Mouse (Mus musculus) right cerebral cortex, postnatal 10 days (tissue): ENCODE measurements at regions not wholly inside any gene's neighbourhood (a gene's known extent, or its start where the extent isn't known, plus 50 kb on each side); places are given as distances from the start of the nearest gene placed in this dataset.

ENCODE experiments used
- DNase-seq, 2 experiments: peaks; one replicate each; pipeline ENCODE4 v3.0.0; 2021; ENCODE audit warnings: low spot score in 2 of 2

GRCm38 (mm10) chr6:25471721-25472120, 218.8 kb downstream of the Gpr37 start:
- no peak for DNase-seq

- no peak for DNase-seq
These were observed 227.5 kb downstream of the Gpr37 start for GRCm38 (mm10) chr6:25463011-25463410.

GRCm38 (mm10) chr6:25450451-25450850, 240.1 kb downstream of the Gpr37 start:
- DNase-seq = peak in 1 of 2 experiments; percentile 18

- no peak for DNase-seq
These were observed 240.6 kb downstream of the Gpr37 start for GRCm38 (mm10) chr6:25449968-25450367.

GRCm38 (mm10) chr6:25445351-25445940, 245.1 kb downstream of the Gpr37 start:
- DNase-seq = no peak

- DNase-seq = no peak
These were observed 246.4 kb downstream of the Gpr37 start for GRCm38 (mm10) chr6:25444092-25444491.

- peak; percentile 29 to 32 for DNase-seq
These were observed 246.8 kb downstream of the Gpr37 start for GRCm38 (mm10) chr6:25443681-25444080.

- no peak for DNase-seq
These were observed 248.4 kb downstream of the Gpr37 start for GRCm38 (mm10) chr6:25442096-25442495.

- peak in 1 of 2 experiments; percentile 20 for DNase-seq
These were observed 252.7 kb downstream of the Gpr37 start for GRCm38 (mm10) chr6:25437875-25438274.

- DNase-seq = no peak
These were observed 261.5 kb downstream of the Gpr37 start for GRCm38 (mm10) chr6:25429047-25429446.

GRCm38 (mm10) chr6:25418820-25419219, 271.7 kb downstream of the Gpr37 start:
- DNase-seq = no peak

GRCm38 (mm10) chr6:25389841-25390240, 300.7 kb downstream of the Gpr37 start:
- DNase-seq = no peak
